Mouse (Mus musculus) G1E (cell line): ENCODE results near the gene Dpysl5. TPM values are rescaled to one million over a fixed set of nuclear protein-coding genes. Genes with fewer than 3 reads are reported as not detected.

Experiments used
- ATAC-seq: 2 replicates; pipeline ENCODE4 v1.8.0; 2016; ENCODE audit warnings: mild to moderate bottlenecking; ENCODE audit not compliant: insufficient number of reproducible peaks, poor library complexity, low FRiP score, severe bottlenecking; ENCODE audit errors: extremely low read depth
- DNase-seq: peaks from one replicate; pipeline ENCODE4 v3.0.0; 2012; ENCODE audit warnings: low spot score
- H3K27me3 ChIP-seq: 2 replicates; pipeline ENCODE4 v1.6.1; 2012; ENCODE audit warnings: mild to moderate bottlenecking, low read length, inconsistent platforms; ENCODE audit not compliant: insufficient read depth
- H3K36me3 ChIP-seq: replicated peaks from 2 replicates; pipeline ENCODE3; 2012; ENCODE audit warnings: mild to moderate bottlenecking, inconsistent platforms
- H3K4me1 ChIP-seq: 2 replicates; pipeline ENCODE4 v1.6.1; 2012; ENCODE audit warnings: low read depth, low read length, inconsistent platforms, mixed read lengths; ENCODE audit not compliant: insufficient read depth
- H3K4me3 ChIP-seq: 2 replicates; pipeline ENCODE4 v1.5.1; 2012; ENCODE audit warnings: low read depth, mild to moderate bottlenecking, inconsistent platforms, low read length, moderate library complexity, mixed read lengths
- H3K9me3 ChIP-seq: replicated peaks from 2 replicates; pipeline ENCODE4 v1.6.1; 2012; ENCODE audit warnings: inconsistent platforms
- CTCF ChIP-seq: IDR thresholded peaks from 2 replicates; pipeline ENCODE4 v1.5.1; 2012; ENCODE audit warnings: low read depth, low read length, inconsistent platforms, mixed read lengths
- GATA1 ChIP-seq: IDR thresholded peaks from 2 replicates; pipeline ENCODE4 v1.6.1; 2012; ENCODE audit warnings: borderline replicate concordance, low read length, inconsistent platforms, mixed read lengths
- GATA2 ChIP-seq: IDR thresholded peaks from 2 replicates; pipeline ENCODE4 v1.6.1; 2012; ENCODE audit warnings: low read depth, low read length, inconsistent platforms, borderline replicate concordance
- POLR2AphosphoS5 ChIP-seq: IDR thresholded peaks from 2 replicates; pipeline ENCODE4 v1.6.1; 2012; ENCODE audit warnings: low read depth, low read length, inconsistent platforms; ENCODE audit not compliant: insufficient replicate concordance
- TAL1 ChIP-seq: conservative IDR thresholded peaks from 2 replicates; pipeline ENCODE4 v1.6.1; 2012; ENCODE audit warnings: low read depth, low read length, inconsistent platforms, mixed read lengths
- polyA plus RNA-seq: library from polyadenylated mRNA; stranded (reverse); fragments of >175 nt; gene quantifications from 2 replicates; pipeline ENCODE4 v1.2.3, GENCODE M21; 2012
- total RNA-seq, 2 experiments: library from RNA; stranded (forward) in 1 of 2; stranded (reverse) in 1 of 2; fragments of 200-1000 nt in 1 of 2; fragments of >200 nt in 1 of 2; fragmentation: Nextera tagmentation in 1 of 2; gene quantifications; 2 replicates each; pipeline ENCODE4 v1.2.3; 2014 to 2017

The Dpysl5 gene
- total and polyA plus RNA-seq, 3 experiments = 0.49 TPM; not detected in 2

DNA sequence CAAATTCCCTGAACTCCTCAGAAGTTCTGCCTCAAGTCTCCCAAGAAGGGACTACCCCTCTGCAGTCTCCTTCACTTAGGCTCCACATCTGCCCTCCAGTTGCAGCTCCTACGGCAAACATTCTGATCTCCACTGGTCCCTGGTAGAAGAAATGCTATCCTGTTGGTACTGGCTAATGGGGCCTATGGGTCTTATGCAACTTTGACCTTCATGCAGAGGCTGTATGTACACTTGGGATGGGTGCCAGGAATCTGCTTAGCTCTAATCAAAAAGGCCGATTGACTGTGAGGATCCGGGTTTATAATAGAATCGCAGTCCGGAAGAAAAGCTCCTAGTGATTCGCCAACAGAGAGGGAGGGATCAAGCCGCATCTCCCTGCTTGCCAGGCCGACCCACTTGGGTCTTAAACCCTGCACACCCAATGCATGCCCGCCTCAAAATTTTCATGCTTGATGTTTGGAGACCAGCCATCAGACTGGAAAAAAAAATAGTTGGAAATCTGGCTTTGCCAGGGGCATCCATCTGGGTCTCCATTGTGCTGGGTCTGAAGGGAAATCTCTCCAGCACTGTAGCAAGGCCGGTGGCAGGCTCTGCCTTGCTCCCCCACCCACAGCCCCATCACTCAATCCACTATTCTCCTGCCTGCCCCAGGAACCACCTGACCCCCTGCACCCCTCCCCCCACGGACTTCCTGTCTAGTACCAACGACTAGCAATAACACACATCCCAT lies 38.4 kb downstream of the Dpysl5 start:
- Histone ChIP-seq H3K4me1 (no peaks in the 10 kb centered on the region), H3K9me3 (no peaks in the 10 kb centered on the region), H3K27me3 (no peaks in the 10 kb centered on the region; the same call in 1 of the 2 replicates), H3K36me3 (no peaks in the 10 kb centered on the region), H3K4me3 (no peak overlapping the region)
- DNase-seq (no peak), ATAC-seq (no peak)
- TF ChIP-seq POLR2AphosphoS5 (no peak), CTCF (no peak), GATA1 (no peak), GATA2 (no peak), TAL1 (no peak)

GRCm38 (mm10) chr5:30751071-30751470 lies 39.7 kb downstream of the Dpysl5 start:
- Histone ChIP-seq H3K27me3 (no peaks in the 10 kb centered on the region; the same call in 1 of the 2 replicates), H3K4me3 (no peak overlapping the region), H3K4me1 (no peaks in the 10 kb centered on the region), H3K9me3 (no peaks in the 10 kb centered on the region), H3K36me3 (no peaks in the 10 kb centered on the region)
- DNase-seq (no peak), ATAC-seq (no peak)
- no peak for TF ChIP-seq GATA1
- no peak for TF ChIP-seq TAL1
- no peak for TF ChIP-seq GATA2
- TF ChIP-seq POLR2AphosphoS5 = no peak
- no peak for TF ChIP-seq CTCF

DNA sequence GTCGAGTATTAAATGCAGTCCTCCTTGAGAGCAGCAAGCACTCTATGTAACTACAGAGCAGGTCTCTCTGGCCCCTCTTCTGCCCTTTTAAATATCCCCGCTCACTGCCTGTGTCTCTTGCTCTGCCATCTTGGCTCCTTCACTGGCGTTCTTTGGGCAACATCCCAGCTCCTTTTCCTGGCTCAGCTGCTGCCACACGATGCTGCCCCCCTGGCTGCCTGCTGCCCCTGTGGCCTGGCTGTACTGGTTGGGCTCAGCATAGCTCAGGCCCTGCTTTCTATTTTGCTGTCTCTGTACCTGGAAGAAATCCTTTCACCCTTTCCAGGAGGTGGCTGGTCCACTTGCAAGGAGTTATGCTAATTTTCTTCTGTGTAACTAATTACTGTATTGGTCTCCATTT lies 41.8 kb downstream of the Dpysl5 start:
- H3K4me3 ChIP-seq = no peak overlapping the region
- H3K4me1 ChIP-seq = no peaks in the 10 kb centered on the region
- no peaks in the 10 kb centered on the region; the same call in 1 of the 2 replicates for H3K27me3 ChIP-seq
- no peaks in the 10 kb centered on the region for H3K9me3 ChIP-seq
- DNase-seq (no peak), ATAC-seq (no peak)
- no peak for TF ChIP-seq GATA2
- no peak for TF ChIP-seq GATA1
- no peak for TF ChIP-seq TAL1
- TF ChIP-seq CTCF = no peak
- no peak for TF ChIP-seq POLR2AphosphoS5
- no peaks in the 10 kb centered on the region for H3K36me3 ChIP-seq

DNA sequence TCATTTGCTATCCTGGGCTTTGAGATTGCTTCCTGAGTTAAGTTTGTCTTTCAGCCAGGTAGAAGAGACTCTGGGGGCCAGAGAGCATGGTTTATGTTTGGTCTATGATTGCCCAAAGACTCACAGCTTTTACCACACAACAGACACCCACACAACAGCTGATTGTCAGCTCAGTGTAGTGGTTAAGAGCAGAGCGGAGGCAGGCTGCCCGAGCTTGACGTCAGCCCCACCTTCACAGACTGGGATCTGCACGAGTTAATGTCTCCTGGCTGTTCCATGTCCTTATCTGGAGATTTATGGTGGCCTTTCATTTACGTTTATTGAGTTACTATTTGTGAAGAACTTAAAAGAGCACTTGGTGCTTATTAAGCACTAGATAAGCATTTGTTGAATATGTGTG lies 43.9 kb downstream of the Dpysl5 start:
- TF ChIP-seq POLR2AphosphoS5 (no peak), GATA2 (no peak), TAL1 (no peak), CTCF (no peak), GATA1 (no peak)
- ATAC-seq = no peak
- Histone ChIP-seq H3K27me3 (no peaks in the 10 kb centered on the region; the same call in 1 of the 2 replicates), H3K4me3 (no peak overlapping the region), H3K36me3 (no peaks in the 10 kb centered on the region), H3K4me1 (no peaks in the 10 kb centered on the region), H3K9me3 (no peaks in the 10 kb centered on the region)
- DNase-seq = no peak

GRCm38 (mm10) chr5:30762815-30763510 lies 51.6 kb downstream of the Dpysl5 start:
- DNase-seq (no peak), ATAC-seq (no peak)
- Histone ChIP-seq H3K9me3 (no peaks in the 10 kb centered on the region), H3K36me3 (no peaks in the 10 kb centered on the region), H3K4me3 (no peak overlapping the region), H3K27me3 (no peaks in the 10 kb centered on the region; the same call in 1 of the 2 replicates), H3K4me1 (no peaks in the 10 kb centered on the region)
- no peak for TF ChIP-seq CTCF
- no peak for TF ChIP-seq GATA2
- no peak for TF ChIP-seq GATA1
- no peak for TF ChIP-seq POLR2AphosphoS5
- TF ChIP-seq TAL1 = no peak

- Histone ChIP-seq H3K4me3 (no peak overlapping the region), H3K9me3 (no peaks in the 10 kb centered on the region), H3K27me3 (no peaks in the 10 kb centered on the region; the same call in 1 of the 2 replicates), H3K36me3 (no peaks in the 10 kb centered on the region), H3K4me1 (no peaks in the 10 kb centered on the region)
- no peak for TF ChIP-seq POLR2AphosphoS5
- TF ChIP-seq GATA2 = no peak
- TF ChIP-seq TAL1 = no peak
- TF ChIP-seq GATA1 = no peak
- no peak for ATAC-seq
- DNase-seq = no peak
These were observed 52.1 kb downstream of the Dpysl5 start for GRCm38 (mm10) chr5:30763511-30763830.
